Mouse (Mus musculus) midbrain, postnatal 0 days (tissue): ENCODE measurements at regions not wholly inside any gene's neighbourhood (a gene's known extent, or its start where the extent isn't known, plus 50 kb on each side); places are given as distances from the start of the nearest gene placed in this dataset.
A peak's percentile ranks its signal among the peaks of the same experiment; 100 is the strongest.

ENCODE experiments used
- ATAC-seq: fragments of 200-750 bp; cut with Nextera tagmentation; 2 replicates; pipeline ENCODE4 v1.8.0; 2017; ENCODE audit warnings: moderate number of reproducible peaks, mild to moderate bottlenecking, moderate TSS enrichment, moderate library complexity; ENCODE audit not compliant: low FRiP score
- DNase-seq: peaks from one replicate; pipeline ENCODE4 v3.0.0-alpha.2; 2015; ENCODE audit warnings: low spot score
- H3K27ac ChIP-seq: fragments of 300-500 bp; sonication (generic); 2 replicates; pipeline ENCODE4 v1.5.1; 2014; ENCODE audit warnings: low read depth, mild to moderate bottlenecking, low read length, mixed read lengths
- H3K27me3 ChIP-seq: fragments of 300-500 bp; sonication (generic); 2 replicates; pipeline ENCODE4 v1.6.1; 2014; ENCODE audit warnings: low read length, control low read depth, mixed read lengths; ENCODE audit not compliant: insufficient read depth
- H3K36me3 ChIP-seq: fragments of 300-500 bp; sonication (generic); 2 replicates; pipeline ENCODE4 v1.6.1; 2014; ENCODE audit warnings: low read length, control low read depth, mixed read lengths; ENCODE audit not compliant: insufficient read depth
- H3K4me1 ChIP-seq: fragments of 300-500 bp; sonication (generic); 2 replicates; pipeline ENCODE4 v1.6.1; 2014; ENCODE audit warnings: mild to moderate bottlenecking, control low read depth, antibody characterized with exemption, low read length, mixed read lengths; ENCODE audit not compliant: insufficient read depth
- H3K4me2 ChIP-seq: fragments of 300-500 bp; sonication (generic); 2 replicates; pipeline ENCODE4 v1.6.1; 2014; ENCODE audit warnings: low read depth, mild to moderate bottlenecking, low read length, mixed read lengths; ENCODE audit not compliant: poor library complexity, severe bottlenecking
- H3K4me3 ChIP-seq: fragments of 300-500 bp; sonication (generic); 2 replicates; pipeline ENCODE4 v1.5.1; 2014; ENCODE audit warnings: low read depth, mild to moderate bottlenecking, low read length, moderate library complexity
- H3K9ac ChIP-seq: fragments of 300-500 bp; sonication (generic); replicated peaks from 2 replicates; pipeline ENCODE4 v1.6.1; 2014; ENCODE audit warnings: mild to moderate bottlenecking, low read length, moderate library complexity, mixed read lengths; ENCODE audit not compliant: poor library complexity, severe bottlenecking
- H3K9me3 ChIP-seq: fragments of 300-500 bp; sonication (generic); 2 replicates; pipeline ENCODE4 v1.6.1; 2016; ENCODE audit warnings: low read length, control low read depth
- CTCF ChIP-seq: IDR thresholded peaks from 2 replicates; pipeline ENCODE4 v1.5.1; 2016; ENCODE audit warnings: antibody characterized with exemption, mild to moderate bottlenecking
- WGBS: fragments of 180-500 bp; shearing (Covaris S2); extraction: QIAGEN DNeasy Blood & Tissue Kit; methylation state at CpG from one replicate; pipeline ENCODE4 v1.1.7; 2014; 5-methylcytosine and 5-hydroxymethylcytosine counted together

- H3K4me1 ChIP-seq: no peaks in the 10 kb centered on the region
- H3K4me2 ChIP-seq: no peak overlapping the region
- H3K9ac ChIP-seq: no peak overlapping the region
- no peaks in the 10 kb centered on the region for H3K27me3 ChIP-seq
- no peak overlapping the region for H3K4me3 ChIP-seq
- H3K36me3 ChIP-seq: no peaks in the 10 kb centered on the region
- ATAC-seq (peak; percentile 68; the same call in 1 of the 2 replicates), DNase-seq (peak; percentile 83)
- H3K9me3 ChIP-seq: no peaks in the 10 kb centered on the region
- no peak overlapping the region for H3K27ac ChIP-seq
- no peak for TF ChIP-seq CTCF
- WGBS: 64% methylated on average over 3 of the region's 3 CpGs
Observed at GRCm38 (mm10) chr15:17801424-17801823, 1017.3 kb upstream of the Cdh10 start.

DNA sequence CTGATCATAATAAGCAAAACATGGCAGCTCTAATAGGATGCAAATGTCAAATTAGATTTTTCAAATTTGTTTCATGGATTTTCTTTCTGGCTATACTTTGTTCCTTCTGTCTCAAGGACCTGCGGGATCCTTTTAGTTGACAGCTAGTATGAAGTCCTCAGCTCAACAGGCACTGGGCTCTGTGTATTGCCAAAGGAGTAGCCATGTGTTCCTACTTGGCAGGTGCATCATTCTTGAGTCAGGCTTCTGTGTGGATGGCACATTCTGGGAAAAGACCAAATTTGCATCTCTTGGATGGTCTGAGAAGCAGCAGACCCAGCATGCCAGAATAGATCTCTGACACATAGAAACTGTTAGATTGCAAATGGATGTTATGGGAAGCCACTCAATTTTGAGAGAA is 1015.6 kb upstream of the Cdh10 start:
- peak; percentile 83 for DNase-seq
- peak; percentile 67; the same call in 1 of the 2 replicates for ATAC-seq

DNA sequence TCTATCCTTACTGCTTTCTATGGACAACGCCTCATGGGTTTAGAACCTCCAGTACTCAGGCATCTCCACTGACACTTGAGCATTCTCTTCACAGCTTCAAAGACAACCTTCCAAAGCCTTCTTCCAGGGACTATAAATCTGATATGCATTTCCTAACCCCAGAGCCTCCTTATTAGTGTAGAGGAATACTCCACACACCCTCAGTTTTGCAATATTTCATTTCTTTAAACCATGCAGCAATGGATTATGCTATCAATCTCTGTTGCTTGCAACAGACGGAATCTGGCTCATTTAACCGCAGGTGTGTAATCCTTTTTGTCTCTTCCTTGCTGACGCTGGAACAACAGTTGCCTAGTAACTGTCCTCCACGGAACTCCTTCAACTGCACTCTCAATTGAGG is 988.4 kb upstream of the Cdh10 start:
- H3K4me1 ChIP-seq: no peaks in the 10 kb centered on the region
- H3K4me3 ChIP-seq: no peak overlapping the region
- WGBS: 71% methylated on average over 5 of the region's 5 CpGs
- no peak overlapping the region for H3K9ac ChIP-seq
- H3K27me3 ChIP-seq: no peaks in the 10 kb centered on the region
- H3K27ac ChIP-seq: no peak overlapping the region
- no peak for TF ChIP-seq CTCF
- no peaks in the 10 kb centered on the region for H3K9me3 ChIP-seq
- no peak overlapping the region for H3K4me2 ChIP-seq
- no peak for DNase-seq
- ATAC-seq: no peak
- no peaks in the 10 kb centered on the region for H3K36me3 ChIP-seq

More for the DNA sequence above, 1015.6 kb upstream of the Cdh10 start:
- Histone ChIP-seq H3K27ac (no peak overlapping the region), H3K9ac (no peak overlapping the region), H3K4me1 (no peaks in the 10 kb centered on the region), H3K36me3 (no peaks in the 10 kb centered on the region), H3K9me3 (no peaks in the 10 kb centered on the region), H3K4me2 (no peak overlapping the region), H3K27me3 (no peaks in the 10 kb centered on the region), H3K4me3 (no peak overlapping the region)
- no peak for TF ChIP-seq CTCF
- 76% methylated on average over 1 of the region's 1 CpGs for WGBS

- no peak for ATAC-seq
- Histone ChIP-seq H3K4me2 (no peak overlapping the region), H3K9me3 (no peaks in the 10 kb centered on the region), H3K27ac (no peak overlapping the region), H3K9ac (no peak overlapping the region), H3K36me3 (no peaks in the 10 kb centered on the region), H3K4me3 (no peak overlapping the region), H3K4me1 (no peaks in the 10 kb centered on the region), H3K27me3 (no peaks in the 10 kb centered on the region)
- 95% methylated on average over 2 of the region's 2 CpGs for WGBS
- no peak for DNase-seq
- no peak for TF ChIP-seq CTCF
Observed at GRCm38 (mm10) chr15:17831987-17832386, 986.8 kb upstream of the Cdh10 start.

- Histone ChIP-seq H3K27me3 (no peaks in the 10 kb centered on the region), H3K36me3 (no peaks in the 10 kb centered on the region), H3K27ac (no peak overlapping the region), H3K4me1 (no peaks in the 10 kb centered on the region), H3K9me3 (no peaks in the 10 kb centered on the region), H3K9ac (no peak overlapping the region), H3K4me3 (no peak overlapping the region), H3K4me2 (no peak overlapping the region)
- WGBS: 76% methylated on average over 2 of the region's 2 CpGs
- no peak for ATAC-seq
- TF ChIP-seq CTCF: no peak
- no peak for DNase-seq
Observed at GRCm38 (mm10) chr15:17880168-17880567, 938.6 kb upstream of the Cdh10 start.

- Histone ChIP-seq H3K4me1 (no peaks in the 10 kb centered on the region), H3K27me3 (no peaks in the 10 kb centered on the region), H3K4me2 (no peak overlapping the region), H3K36me3 (no peaks in the 10 kb centered on the region), H3K4me3 (no peak overlapping the region), H3K27ac (no peak overlapping the region), H3K9ac (no peak overlapping the region), H3K9me3 (no peaks in the 10 kb centered on the region)
- ATAC-seq: no peak
- TF ChIP-seq CTCF: no peak
- WGBS: 85% methylated on average over 1 of the region's 1 CpGs
- DNase-seq: no peak
Observed at GRCm38 (mm10) chr15:17889309-17889708, 929.4 kb upstream of the Cdh10 start.

DNA sequence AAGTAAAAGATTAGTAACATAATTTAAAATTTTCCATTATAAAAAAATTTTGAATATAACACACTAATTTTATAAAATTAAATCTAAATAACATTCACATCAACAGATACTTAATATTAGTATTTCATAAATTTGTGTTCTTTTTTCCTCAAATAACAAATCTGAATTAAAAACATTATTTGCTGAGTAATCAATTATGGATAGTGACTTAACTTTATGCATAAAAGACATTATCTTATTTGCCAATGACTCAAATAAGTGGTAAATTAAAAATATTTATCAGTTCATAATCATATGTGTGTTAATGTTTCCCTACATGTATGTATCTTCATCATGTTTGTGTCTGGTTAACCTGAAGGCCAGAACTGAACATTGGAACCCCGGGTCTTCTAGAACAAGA is 918.7 kb upstream of the Cdh10 start:
- H3K4me1 ChIP-seq: no peaks in the 10 kb centered on the region
- H3K4me3 ChIP-seq: no peak overlapping the region
- 94% methylated on average over 1 of the region's 1 CpGs for WGBS
- no peak for DNase-seq
- no peaks in the 10 kb centered on the region for H3K9me3 ChIP-seq
- no peak for TF ChIP-seq CTCF
- H3K9ac ChIP-seq: no peak overlapping the region
- H3K27me3 ChIP-seq: no peaks in the 10 kb centered on the region
- no peak for ATAC-seq
- H3K36me3 ChIP-seq: no peaks in the 10 kb centered on the region
- H3K27ac ChIP-seq: no peak overlapping the region
- H3K4me2 ChIP-seq: no peak overlapping the region
